Mouse (Mus musculus) erythroblast, embryonic 14.5 days (primary cell): Measurements from ENCODE around the gene Trappc5.

Experiments
- GATA1 ChIP-seq: IDR thresholded peaks from 2 replicates; pipeline ENCODE4 v1.6.1; 2012; ENCODE audit warnings: low read length, inconsistent platforms, mixed read lengths
- TAL1 ChIP-seq: IDR thresholded peaks from 3 replicates; pipeline ENCODE4 v1.6.1; 2012; ENCODE audit warnings: low read length, inconsistent platforms, mixed read lengths

- no peak for TF ChIP-seq GATA1
- TF ChIP-seq TAL1 = no peak
These were observed 29.1 kb upstream of the Trappc5 start for GRCm38 (mm10) chr8:3646824-3647531.
